Mouse (Mus musculus): ENCODE data around the gene Sema4d. TPM values are rescaled to one million over a fixed set of nuclear protein-coding genes. Genes with fewer than 3 reads are reported as not detected.
A peak's percentile ranks its signal among the peaks of the same experiment; 100 is the strongest.

The Sema4d gene
- polyA plus RNA-seq, 1 experiment from 2014 or later, result 15.2 TPM

DNA sequence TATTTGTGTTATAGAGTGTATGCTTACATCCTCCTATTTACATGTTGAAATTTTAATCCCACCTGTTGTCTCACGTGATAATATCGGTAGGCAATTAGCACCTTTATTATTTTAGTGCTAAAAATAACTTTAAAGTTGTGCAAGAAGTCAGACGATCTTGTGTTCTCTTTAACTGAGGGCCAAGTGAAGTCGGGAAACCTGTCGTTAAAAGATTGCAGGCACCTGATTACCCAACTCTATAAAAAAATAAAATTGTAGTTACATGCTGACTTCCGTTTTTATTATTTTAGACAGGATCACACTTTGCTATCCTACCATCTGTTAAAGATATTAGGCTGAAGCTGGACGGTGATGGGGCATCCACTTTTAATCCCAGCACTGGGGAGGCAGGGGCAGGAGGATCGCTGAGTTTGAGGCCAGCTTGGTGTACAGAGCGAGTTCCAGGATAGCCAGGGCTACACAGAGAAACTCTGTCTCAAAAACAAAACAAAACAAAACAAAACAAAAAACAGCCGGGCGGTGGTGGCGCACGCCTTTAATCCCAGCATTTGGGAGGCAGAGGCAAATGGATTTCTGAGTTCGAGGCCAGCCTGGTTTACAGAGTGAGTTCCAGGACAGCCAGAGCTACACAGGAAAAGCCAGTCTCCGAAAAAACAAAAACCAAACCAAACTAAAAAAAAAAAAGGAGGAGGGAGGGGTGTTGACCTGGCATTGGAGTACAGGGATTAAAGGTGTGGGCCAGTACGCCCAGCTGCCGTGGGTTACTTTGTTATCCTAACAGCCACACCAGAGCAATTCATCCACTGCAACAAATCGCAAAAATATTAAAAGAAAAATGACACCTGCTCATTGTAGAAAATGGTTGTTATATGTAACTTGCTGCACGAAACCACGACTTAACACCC, 149.4 kb downstream of the Sema4d start:
- 50% methylated on average over 20 of the region's 20 CpGs for WGBS
- peak; percentile 18; the same call in 1 of the 2 replicates for ATAC-seq (ENCODE audit: low FRiP score)
- H3K4me3 ChIP-seq (replicated peaks), result peak overlapping the region; percentile 61
- peaks cover 15% of the 10 kb centered on the region for H3K4me1 ChIP-seq
- no peaks in the 10 kb centered on the region for H3K9me3 ChIP-seq (replicated peaks)
- H3K27me3 ChIP-seq (replicated peaks), result no peaks in the 10 kb centered on the region
- no peaks in the 10 kb centered on the region for H3K36me3 ChIP-seq
- H3K9ac ChIP-seq (replicated peaks), result peak overlapping the region; percentile 64
- peak overlapping the region; percentile 97 for H3K4me2 ChIP-seq
- H3K27ac ChIP-seq (replicated peaks), result peak overlapping the region; percentile 78

DNA sequence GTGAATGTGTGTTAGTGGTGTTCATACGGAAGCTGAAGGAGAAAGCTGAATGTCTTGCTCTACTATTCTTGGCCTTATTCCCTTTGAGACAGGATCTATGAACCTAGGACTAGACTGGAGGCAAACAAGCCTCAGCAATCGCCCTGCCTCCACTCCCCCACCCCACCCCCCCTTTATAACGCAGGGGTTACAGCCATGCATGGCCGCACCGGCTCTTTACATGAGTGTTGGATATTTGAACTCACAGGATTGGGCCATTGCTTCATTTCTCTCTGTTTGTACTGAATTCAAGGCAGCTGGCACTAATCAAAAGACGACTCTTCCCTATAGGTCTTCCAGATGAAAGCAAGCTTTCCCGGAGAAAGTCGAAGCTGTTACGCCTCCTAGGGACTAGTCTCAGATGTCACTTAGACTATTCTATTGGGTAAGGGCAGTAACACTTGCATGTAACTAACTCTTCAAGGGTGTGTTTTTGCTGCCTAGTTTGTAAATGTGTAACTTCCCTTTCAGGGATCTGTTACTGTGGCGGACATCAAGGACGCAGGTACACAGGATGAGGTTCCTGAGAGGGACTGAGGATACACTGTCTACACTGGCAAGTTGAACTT, 151.3 kb downstream of the Sema4d start:
- 34% methylated on average over 11 of the region's 11 CpGs for WGBS
- no peak overlapping the region for H3K4me3 ChIP-seq (replicated peaks)
- H3K9ac ChIP-seq (replicated peaks), result no peak overlapping the region
- no peaks in the 10 kb centered on the region for H3K36me3 ChIP-seq
- H3K9me3 ChIP-seq (replicated peaks), result no peaks in the 10 kb centered on the region
- no peak overlapping the region for H3K4me2 ChIP-seq
- H3K4me1 ChIP-seq, result peaks cover 15% of the 10 kb centered on the region
- H3K27ac ChIP-seq (replicated peaks), result no peak overlapping the region
- no peak for ATAC-seq (ENCODE audit: low FRiP score)
- H3K27me3 ChIP-seq (replicated peaks), result no peaks in the 10 kb centered on the region

DNA sequence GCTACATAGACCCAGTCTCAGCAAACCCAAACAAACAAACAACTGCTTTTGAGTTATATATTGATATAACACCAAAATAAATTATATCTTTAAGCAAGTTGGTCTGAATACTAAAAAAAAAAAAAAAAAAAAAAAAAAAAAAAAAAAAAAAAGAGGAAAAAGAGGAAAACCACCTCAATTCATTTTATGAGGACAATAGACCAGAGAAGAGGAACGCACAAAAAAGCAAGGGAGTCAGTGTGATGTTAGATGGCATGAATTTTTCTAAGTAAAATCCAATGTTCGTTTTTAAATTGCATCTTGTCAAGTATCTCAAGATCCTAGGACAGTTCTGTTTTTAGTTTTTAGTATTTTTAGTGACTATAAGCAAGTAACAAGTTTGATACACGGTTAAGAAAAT, 152.1 kb downstream of the Sema4d start:
- Histone ChIP-seq H3K9ac (replicated peaks) (no peak overlapping the region), H3K36me3 (no peaks in the 10 kb centered on the region), H3K4me3 (replicated peaks) (no peak overlapping the region), H3K27me3 (replicated peaks) (no peaks in the 10 kb centered on the region), H3K27ac (replicated peaks) (no peak overlapping the region), H3K9me3 (replicated peaks) (no peaks in the 10 kb centered on the region), H3K4me1 (peaks cover 12% of the 10 kb centered on the region), H3K4me2 (no peak overlapping the region)
- ATAC-seq (ENCODE audit: low FRiP score), result no peak
- 93% methylated on average over 3 of the region's 3 CpGs for WGBS

DNA sequence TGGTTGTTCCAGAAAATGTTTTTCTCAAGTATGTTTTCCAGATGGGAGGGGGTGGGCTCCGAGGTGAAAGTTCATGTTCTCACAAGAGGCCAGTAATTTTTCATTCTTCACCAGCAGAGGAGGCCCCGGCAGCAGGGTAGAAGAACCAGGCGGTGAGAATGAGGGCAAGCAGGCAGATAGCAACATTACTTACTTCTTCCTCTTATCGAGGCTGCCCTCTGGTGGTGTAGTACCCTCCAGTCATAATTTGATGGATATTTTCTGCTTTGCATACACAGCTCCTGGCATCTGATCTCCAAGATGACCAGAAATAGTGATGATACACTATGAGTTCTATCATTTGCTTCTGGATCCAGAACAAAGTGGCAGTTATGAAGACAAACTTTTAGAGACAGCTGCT, 154.6 kb downstream of the Sema4d start:
- ATAC-seq (ENCODE audit: low FRiP score), result no peak
- Histone ChIP-seq H3K4me1 (no peaks in the 10 kb centered on the region), H3K9me3 (replicated peaks) (no peaks in the 10 kb centered on the region), H3K4me3 (replicated peaks) (no peak overlapping the region), H3K27ac (replicated peaks) (no peak overlapping the region), H3K36me3 (no peaks in the 10 kb centered on the region), H3K4me2 (no peak overlapping the region), H3K9ac (replicated peaks) (no peak overlapping the region), H3K27me3 (replicated peaks) (no peaks in the 10 kb centered on the region)
- 87% methylated on average over 4 of the region's 4 CpGs for WGBS

Small RNA genes lying within 50 kb of the gene (microRNA-seq; reads per million reads assigned to microRNA genes)
- not detected for gene Gm23566

Other genes starting within 250 kb of the Sema4d start
- 7.0 and 7.5 TPM in 2 replicates for gene Shc3, start 224.3 kb downstream of the Sema4d start, polyA plus RNA-seq (2015; fragmentation: Nextera tagmentation; extraction: Ambion mirVana)
- gene Cks2, start 148.5 kb downstream of the Sema4d start, polyA plus RNA-seq (2015; fragmentation: Nextera tagmentation; extraction: Ambion mirVana), result 40.0 and 92.6 TPM in 2 replicates
- gene Secisbp2, start 142.1 kb downstream of the Sema4d start, polyA plus RNA-seq (2015; fragmentation: Nextera tagmentation; extraction: Ambion mirVana), result 26.7 and 28.0 TPM in 2 replicates
- gene Gadd45g, start 52.9 kb upstream of the Sema4d start, polyA plus RNA-seq (2015; fragmentation: Nextera tagmentation; extraction: Ambion mirVana), result 32.1 and 35.4 TPM in 2 replicates